Mouse (Mus musculus): ENCODE measurements around the gene Tmeff1.
"Not testable (repeated sequence)": the region's sequence is repeated elsewhere in the genome, so short reads cannot be mapped to it uniquely, and the experiment has no call there.

Gene Tmeff1

DNA sequence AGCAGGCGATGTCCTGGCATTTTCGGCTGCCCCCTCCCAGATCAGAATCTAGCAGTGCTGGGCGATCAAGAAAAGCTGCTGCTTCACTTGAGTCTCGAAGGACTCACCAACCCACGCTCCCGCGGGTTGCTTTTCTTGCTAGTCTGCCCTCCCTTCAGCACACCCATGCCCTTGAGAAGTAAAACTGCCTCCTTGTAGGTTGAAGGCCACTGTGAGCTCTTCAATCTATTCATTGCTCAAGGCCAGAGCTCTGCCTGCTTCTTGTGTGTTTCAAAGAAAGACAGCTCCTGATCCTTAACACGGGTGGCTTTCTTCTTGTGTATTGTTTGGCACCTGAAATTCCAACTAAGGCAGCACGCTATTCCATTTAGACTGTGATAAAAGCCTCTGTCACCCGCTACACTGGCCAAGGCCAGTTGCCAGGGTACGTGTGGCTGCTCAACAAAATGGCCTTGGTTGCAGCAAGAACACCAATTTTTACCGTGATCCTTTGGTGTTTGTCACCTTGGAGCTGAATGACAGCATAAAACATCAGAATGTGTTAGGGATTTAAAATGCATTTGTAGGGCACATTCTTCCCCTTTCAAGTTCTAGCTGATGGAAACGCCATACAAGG, 91.7 kb downstream of the Tmeff1 start:
- DNase-seq (ENCODE audit: low spot score in 2 of 2), result no peak

DNA sequence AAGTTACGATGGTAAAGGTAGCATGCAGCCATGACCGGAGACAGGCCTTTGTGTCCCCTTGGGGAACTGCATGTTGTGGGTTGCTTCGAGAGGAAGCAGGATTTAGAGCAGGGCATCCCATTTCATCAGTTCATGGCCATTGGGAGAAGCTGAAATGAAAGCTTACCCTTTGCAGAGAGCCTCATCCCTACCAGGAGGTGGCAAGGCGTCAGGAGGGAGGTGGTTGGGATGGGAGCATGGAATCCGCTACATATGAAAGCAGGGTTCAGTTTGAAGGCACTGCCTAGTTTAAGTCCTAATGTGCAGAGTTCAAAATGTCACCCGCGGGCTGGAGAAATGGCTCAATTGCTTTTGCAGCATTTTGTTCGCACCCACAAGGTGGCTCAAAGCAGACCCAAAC, 92.3 kb downstream of the Tmeff1 start:
- DNase-seq (ENCODE audit: low spot score in 2 of 2), result no peak

DNA sequence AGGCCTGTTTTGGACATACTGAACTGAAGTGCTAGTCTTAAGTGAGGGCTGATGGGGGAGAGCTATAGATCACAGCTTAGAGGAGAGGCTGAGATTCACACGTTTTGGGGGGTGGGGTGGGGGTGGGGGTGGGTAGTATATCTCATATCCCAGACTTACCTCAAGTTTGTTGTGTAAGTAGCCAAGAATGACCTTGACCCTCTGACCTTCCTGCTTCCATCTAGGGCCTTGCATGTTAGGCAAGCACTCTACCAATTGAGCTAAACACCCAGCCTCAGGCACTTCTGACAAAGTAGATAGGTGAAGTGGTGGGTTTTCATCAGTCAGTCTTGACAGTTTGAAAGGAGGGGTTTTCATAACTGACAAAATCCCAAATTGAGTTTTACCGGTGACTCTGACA, 92.8 kb downstream of the Tmeff1 start:
- DNase-seq (ENCODE audit: low spot score in 2 of 2), result no peak

DNA sequence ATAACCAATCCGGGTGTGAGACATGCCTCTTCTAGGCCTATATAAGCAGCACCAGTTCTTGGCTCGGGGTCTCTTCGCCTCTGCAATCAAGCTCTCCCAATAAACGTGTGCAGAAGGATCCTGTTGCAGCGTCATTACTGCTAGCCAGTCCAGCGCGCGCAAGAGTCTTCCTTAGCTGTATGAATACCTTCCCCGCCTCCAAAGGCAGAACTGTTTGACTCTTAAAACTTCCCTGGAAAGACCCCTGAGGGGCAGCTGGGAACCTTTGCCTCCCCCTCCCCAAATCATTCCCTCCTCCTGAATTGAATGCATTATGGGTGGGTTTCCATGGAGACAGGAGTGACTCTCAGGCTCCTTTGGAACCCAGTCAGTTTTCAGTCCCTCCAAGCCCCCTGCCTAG, 93.8 kb downstream of the Tmeff1 start:
- no peak for DNase-seq (ENCODE audit: low spot score in 2 of 2)

DNA sequence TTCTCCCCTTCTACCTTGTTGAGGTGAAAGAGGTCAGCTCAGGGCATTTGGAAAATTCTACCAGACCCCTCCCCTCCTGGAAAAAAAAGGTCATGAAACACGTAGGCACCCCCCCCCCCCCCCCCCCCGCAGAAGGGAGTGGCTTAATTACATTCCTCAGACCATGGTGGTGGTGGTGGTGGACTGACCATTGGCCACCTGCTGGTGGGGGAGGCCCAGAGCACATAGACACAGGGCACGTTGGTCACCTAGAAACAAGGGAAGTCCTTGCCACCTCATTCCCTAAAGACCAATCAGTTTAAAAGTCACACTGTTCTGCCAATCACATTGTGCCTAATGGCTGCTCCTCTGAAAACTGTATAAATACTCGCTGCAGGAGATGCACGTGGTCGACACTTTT, 94.8 kb downstream of the Tmeff1 start:
- DNase-seq (ENCODE audit: low spot score in 2 of 2), result not testable (repeated sequence)

DNA sequence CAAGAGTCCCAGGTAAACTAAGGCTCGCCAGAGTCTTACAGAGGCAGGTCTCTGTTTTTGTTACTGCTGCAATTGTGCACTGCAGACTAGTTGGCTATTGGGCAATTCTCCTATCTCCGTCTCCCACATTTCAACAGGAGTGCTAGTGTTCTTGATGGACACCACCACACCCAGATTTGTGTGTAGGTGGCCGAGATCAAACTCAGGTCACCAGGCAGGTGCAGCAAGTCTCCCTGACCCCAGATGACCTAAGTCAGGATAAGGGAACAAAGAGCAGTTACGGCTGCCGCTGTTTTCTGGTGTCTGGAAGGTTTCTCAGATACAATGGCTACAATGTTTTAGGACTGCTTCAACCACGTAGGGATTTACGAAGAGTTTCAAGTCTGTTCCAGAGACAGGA, 95.2 kb downstream of the Tmeff1 start:
- DNase-seq (ENCODE audit: low spot score in 2 of 2), result peak in 1 of 2 experiments; percentile 10

DNA sequence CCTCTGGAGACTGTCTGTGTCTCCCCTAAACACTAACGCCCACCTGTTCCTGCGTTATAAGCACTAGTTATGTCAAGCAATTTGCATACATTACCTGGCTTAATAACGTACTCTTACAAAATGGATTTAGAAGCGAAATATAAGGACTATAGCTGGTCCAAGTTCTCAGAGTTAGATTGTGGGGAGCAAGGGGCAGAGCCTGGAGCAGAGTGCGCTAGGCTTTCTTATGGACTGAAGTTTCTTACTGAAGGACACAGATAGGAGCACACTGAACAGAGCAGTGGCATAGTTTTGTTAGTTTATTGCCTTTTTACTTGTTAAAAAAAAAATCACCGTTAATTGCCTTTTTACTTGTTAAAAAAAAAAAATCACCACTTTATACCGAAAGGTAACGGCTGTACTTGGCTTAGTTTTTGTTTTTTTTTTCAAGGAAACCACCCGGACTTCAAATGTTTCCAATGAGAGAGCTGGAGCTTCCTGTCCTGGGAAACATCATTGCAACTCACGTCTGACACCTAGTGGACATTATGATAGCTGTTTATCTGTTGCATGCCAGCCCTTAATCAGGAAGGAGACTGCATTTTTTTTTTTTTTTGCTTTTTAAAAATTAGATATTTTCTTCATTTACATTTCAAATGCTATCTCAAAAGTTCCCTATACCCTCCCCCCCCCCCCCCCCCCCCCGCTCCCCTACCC, 95.8 kb downstream of the Tmeff1 start:
- DNase-seq (ENCODE audit: low spot score in 2 of 2), result no peak

DNA sequence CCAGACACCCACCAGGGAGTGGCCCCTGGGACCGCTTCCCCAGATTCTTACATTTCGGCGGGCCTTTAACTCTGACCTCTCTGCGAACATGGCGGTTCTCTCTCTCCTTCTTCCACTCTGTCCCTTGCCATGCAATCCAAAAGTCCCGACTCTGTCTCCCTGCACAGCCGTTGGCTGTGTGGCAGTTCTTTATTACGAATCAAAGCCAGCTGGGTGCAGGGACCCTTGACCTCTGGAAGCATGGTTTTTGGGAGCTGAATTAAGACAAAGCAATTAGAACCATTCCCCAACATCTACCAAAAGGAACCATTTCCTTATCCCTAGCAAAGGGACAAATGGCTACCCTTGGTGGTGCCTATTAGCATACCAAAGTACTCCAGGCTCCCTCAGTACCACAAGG, 98.2 kb downstream of the Tmeff1 start:
- no peak for DNase-seq (ENCODE audit: low spot score in 2 of 2)

DNA sequence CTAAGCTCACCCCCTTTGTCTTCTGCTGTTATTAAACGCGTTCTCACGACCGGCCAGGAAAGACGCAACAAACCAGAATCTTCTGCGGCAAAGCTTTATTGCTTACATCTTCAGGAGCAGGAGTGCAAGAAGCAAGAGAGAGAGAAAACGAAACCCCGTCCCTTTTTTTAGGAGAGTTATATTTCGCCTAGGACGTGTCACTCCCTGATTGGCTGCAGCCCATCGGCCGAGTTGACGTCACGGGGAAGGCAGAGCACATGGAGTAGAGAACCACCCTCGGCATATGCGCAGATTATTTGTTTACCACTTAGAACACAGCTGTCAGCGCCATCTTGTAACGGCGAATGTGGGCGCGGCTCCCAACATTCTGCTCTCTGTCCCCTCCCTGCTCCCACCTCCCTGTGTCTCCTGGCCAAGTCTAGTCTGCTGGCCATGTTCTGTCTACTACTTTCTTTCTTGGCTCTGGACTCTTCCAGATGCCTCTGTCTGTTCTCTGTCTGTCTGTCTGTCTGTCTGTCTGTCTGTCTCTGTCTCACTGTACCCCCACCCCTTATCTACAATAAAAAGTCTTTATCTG, 98.7 kb downstream of the Tmeff1 start:
- not testable (repeated sequence) for DNase-seq (ENCODE audit: low spot score in 2 of 2)

DNA sequence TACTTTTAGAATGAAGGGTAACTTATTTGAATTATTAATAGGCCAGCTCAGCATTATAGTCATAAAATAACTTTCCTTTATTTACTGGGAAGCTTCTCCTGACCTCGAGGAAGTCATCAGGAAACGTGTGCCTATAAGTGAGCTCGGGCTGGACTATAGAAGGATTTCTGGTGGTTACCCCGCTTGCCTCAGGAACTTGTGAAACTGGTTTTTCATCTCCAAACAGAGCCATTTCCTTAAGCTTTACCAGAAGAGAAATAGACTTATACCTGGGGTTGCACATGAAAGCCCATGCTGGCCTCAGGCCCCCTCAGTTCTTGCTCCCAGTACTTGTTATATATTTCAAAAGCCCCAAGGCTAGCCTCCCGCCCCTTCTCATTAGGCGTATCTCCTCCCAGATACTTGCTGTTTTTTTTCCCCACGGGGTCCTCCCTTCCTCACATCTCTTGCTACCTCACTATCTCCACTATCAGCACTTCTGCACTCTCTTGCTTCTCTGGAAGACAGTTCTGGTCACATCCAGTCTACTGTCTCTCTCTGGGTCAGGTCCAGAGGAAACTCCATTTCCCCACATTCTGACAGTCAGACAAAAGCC, 99.7 kb downstream of the Tmeff1 start:
- DNase-seq (ENCODE audit: low spot score in 2 of 2), result no peak

DNA sequence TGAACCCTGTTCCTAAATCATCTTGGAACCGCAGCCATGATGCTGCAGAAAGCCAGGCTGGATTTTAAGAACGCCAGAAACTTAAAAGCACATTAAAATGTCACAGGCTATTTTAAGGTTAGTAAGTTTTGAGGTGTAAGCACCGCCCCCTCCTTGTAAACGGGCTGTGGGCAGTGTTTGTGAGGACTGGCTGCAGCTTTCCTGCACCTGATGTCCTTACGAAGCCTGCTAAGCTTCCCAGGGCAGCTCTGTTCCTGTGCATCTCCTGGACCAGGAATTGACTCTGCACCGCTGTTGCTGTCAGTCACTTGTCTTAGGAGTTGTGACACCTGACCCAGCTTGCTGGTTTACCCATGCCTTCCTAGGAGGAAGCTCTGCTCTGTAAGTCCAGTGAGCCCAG, 103.2 kb downstream of the Tmeff1 start:
- DNase-seq (ENCODE audit: low spot score in 2 of 2), result no peak

DNA sequence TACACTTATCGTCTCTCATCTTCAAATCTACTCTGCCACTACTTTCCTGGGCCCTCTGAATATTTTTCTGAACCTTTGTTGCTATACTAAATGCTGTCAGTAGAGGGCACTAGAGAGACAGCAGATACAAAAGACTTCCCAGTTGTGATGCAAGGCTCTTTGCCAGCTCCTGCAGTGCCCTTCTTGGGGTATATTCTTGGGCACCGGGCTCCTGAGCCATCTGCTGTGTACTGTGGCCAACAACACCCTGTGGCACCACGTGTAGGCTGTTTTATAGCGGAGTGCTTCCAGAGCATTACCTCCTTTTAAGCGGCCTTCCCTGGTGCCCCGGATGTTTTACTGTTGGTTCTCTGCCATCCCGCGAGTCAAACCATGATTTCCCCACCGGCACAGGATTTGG, 105.7 kb downstream of the Tmeff1 start:
- peak in 1 of 2 experiments; percentile 3 for DNase-seq (ENCODE audit: low spot score in 2 of 2)

DNA sequence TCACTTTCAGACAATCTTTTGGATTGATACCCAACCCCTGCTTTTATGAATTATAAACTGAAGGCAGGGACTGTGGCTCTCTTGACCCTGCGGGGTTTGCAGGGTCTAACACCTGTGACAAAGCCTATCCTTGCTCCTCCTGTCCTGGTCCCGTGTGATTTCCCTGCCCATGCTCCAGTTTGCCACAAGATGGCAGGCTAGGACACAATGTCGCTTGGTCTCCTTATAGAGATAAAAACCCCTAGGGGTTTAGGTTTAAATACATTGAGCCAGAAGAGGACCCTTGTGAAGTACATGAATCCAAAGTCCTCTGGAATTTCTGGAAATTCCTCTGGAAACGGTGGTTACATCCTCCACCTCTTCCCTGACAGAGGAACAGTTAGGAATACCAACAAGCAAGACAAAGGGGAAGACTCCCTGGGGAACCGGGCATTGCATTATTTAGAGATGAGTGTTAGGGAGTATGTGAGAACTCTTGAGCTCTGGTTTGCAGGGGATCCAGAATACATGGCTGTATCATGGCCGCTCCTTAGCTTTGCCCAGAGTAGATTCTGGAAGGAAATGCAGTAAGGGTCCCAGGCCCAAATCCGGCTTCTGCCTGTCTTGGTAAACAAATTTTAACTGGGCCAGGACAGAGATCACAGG, 106.9 kb downstream of the Tmeff1 start:
- DNase-seq (ENCODE audit: low spot score in 2 of 2), result peak in 1 of 2 experiments; percentile 25

DNA sequence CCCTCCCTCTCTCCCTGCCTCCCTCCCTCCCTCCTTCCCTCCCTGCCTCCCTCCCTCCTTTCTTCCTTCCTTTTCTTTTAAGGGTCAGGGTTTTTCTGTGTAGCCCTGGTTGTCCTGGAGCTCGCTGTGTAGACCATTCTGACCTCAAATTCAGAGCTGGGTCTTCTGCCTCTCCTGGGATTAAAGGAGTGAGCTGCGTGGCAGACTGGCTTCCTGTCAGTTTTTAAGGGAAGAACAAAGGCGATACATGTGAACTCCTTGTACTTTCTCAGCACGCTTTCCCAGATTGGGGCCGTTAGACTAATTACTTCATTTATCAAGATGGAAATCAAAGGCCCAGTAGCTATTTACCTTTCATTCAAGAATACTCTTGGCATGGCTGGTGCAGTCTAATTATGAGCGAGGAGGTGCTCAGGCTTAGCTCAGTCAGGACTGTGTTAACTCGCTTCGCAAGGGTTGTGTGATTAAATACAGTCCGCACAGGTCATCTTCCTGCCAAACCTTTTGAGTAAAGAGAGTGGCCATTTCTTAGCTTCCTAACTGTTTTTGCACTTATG, 107.8 kb downstream of the Tmeff1 start:
- DNase-seq (ENCODE audit: low spot score in 2 of 2), result no peak

DNA sequence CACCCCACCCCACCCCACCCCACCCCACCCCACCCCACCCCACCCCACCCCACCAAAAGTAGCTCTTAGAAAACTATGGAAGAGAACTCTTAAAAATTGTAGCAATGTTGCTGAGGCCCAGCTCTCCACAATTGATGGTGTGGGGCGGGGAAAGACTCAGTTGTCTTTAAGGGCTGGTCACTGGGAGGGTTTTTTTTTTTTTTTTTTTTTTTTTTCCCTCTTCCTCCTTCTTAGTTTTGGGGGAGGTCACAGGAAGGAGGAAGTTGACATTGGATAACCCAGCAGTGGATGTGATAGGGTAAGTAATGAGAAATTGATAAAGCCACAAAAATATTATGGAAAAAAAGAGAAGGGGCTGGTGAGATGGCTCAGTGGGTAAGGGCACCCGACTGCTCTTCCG, 111.7 kb downstream of the Tmeff1 start:
- no peak for DNase-seq (ENCODE audit: low spot score in 2 of 2)

DNA sequence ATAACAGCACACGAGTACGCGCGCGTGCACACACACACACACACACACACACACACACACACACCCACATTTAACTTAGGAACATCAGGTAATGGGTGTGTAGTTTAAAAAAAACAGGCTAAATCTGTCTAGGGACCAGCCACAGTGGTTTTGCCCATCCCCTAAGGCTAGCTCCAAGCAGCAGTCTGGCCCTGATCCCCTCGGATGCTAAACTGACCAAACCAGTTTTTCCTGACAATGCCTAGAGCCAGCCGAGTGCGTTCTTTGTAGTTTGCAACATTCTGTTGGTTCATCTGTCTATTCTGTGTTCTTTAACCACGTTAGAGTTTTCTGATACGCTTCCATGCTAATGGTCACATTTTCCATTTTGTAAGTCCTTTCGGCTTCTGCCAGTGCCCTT, 112.3 kb downstream of the Tmeff1 start:
- DNase-seq (ENCODE audit: low spot score in 2 of 2), result no peak
